Mouse (Mus musculus): ENCODE data around the gene Prdm10. TPM values are rescaled to one million over a fixed set of nuclear protein-coding genes. Genes with fewer than 3 reads are reported as not detected.

The Prdm10 gene
- polyA plus RNA-seq, 1 experiment from 2014 or later = 7.9 TPM

- 86% methylated on average over 2 of the region's 2 CpGs for WGBS
- H3K4me3 ChIP-seq = no peak overlapping the region
- no peaks in the 10 kb centered on the region for H3K27me3 ChIP-seq (ENCODE audit: insufficient read depth, poor library complexity, severe bottlenecking)
- H3K36me3 ChIP-seq = peaks cover 68% of the 10 kb centered on the region
- no peaks in the 10 kb centered on the region for H3K9me3 ChIP-seq
- DNase-seq (ENCODE audit: low spot score) = no peak
- no peak overlapping the region for H3K27ac ChIP-seq
- H3K4me1 ChIP-seq (replicated peaks) = no peaks in the 10 kb centered on the region
Observed at GRCm38 (mm10) chr9:31352716-31353115, 72.4 kb downstream of the Prdm10 start.

- 89% methylated on average over 10 of the region's 10 CpGs for WGBS
Observed at GRCm38 (mm10) chr9:31353518-31353917, 73.2 kb downstream of the Prdm10 start.

GRCm38 (mm10) chr9:31354051-31354450 lies 73.7 kb downstream of the Prdm10 start:
- 85% methylated on average over 7 of the region's 7 CpGs for WGBS
- no peak overlapping the region for H3K4me3 ChIP-seq
- no peaks in the 10 kb centered on the region for H3K9me3 ChIP-seq
- DNase-seq (ENCODE audit: low spot score) = no peak
- H3K36me3 ChIP-seq = peaks cover 77% of the 10 kb centered on the region
- H3K27ac ChIP-seq = no peak overlapping the region
- H3K4me1 ChIP-seq (replicated peaks) = no peaks in the 10 kb centered on the region
- H3K27me3 ChIP-seq (ENCODE audit: insufficient read depth, poor library complexity, severe bottlenecking) = no peaks in the 10 kb centered on the region

More at GRCm38 (mm10) chr9:31353518-31353917, 73.2 kb downstream of the Prdm10 start:
- no peaks in the 10 kb centered on the region for H3K9me3 ChIP-seq
- H3K4me1 ChIP-seq (replicated peaks) = no peaks in the 10 kb centered on the region
- H3K36me3 ChIP-seq = peaks cover 73% of the 10 kb centered on the region
- no peak overlapping the region for H3K4me3 ChIP-seq
- DNase-seq (ENCODE audit: low spot score) = no peak
- H3K27me3 ChIP-seq (ENCODE audit: insufficient read depth, poor library complexity, severe bottlenecking) = no peaks in the 10 kb centered on the region
- H3K27ac ChIP-seq = no peak overlapping the region

- Histone ChIP-seq H3K36me3 (peaks cover 76% of the 10 kb centered on the region), H3K9me3 (no peaks in the 10 kb centered on the region), H3K27ac (no peak overlapping the region), H3K27me3 (ENCODE audit: insufficient read depth, poor library complexity, severe bottlenecking) (no peaks in the 10 kb centered on the region), H3K4me3 (no peak overlapping the region), H3K4me1 (replicated peaks) (no peaks in the 10 kb centered on the region)
- WGBS = 92% methylated on average over 9 of the region's 9 CpGs
- DNase-seq (ENCODE audit: low spot score) = no peak
Observed at GRCm38 (mm10) chr9:31363698-31364609, 83.6 kb downstream of the Prdm10 start.

- 90% methylated on average over 8 of the region's 8 CpGs for WGBS
- no peaks in the 10 kb centered on the region for H3K27me3 ChIP-seq (ENCODE audit: insufficient read depth, poor library complexity, severe bottlenecking)
- peaks cover 68% of the 10 kb centered on the region for H3K36me3 ChIP-seq
- no peak overlapping the region for H3K4me3 ChIP-seq
- H3K4me1 ChIP-seq (replicated peaks) = no peaks in the 10 kb centered on the region
- H3K9me3 ChIP-seq = no peaks in the 10 kb centered on the region
- H3K27ac ChIP-seq = no peak overlapping the region
- no peak for DNase-seq (ENCODE audit: low spot score)
Observed at GRCm38 (mm10) chr9:31365086-31365485, 84.7 kb downstream of the Prdm10 start.

GRCm38 (mm10) chr9:31371740-31372139 lies 91.4 kb downstream of the Prdm10 start:
- Histone ChIP-seq H3K27ac (no peak overlapping the region), H3K9me3 (peaks cover 16% of the 10 kb centered on the region; the same call in 1 of the 2 replicates), H3K4me3 (no peak overlapping the region), H3K27me3 (ENCODE audit: insufficient read depth, poor library complexity, severe bottlenecking) (no peaks in the 10 kb centered on the region), H3K36me3 (peaks cover 63% of the 10 kb centered on the region), H3K4me1 (replicated peaks) (no peaks in the 10 kb centered on the region)
- DNase-seq (ENCODE audit: low spot score) = no peak
- 93% methylated on average over 3 of the region's 3 CpGs for WGBS

- Histone ChIP-seq H3K27me3 (ENCODE audit: insufficient read depth, poor library complexity, severe bottlenecking) (no peaks in the 10 kb centered on the region), H3K4me1 (replicated peaks) (no peaks in the 10 kb centered on the region), H3K36me3 (peaks cover 44% of the 10 kb centered on the region), H3K27ac (no peak overlapping the region), H3K9me3 (peaks cover 16% of the 10 kb centered on the region; the same call in 1 of the 2 replicates), H3K4me3 (no peak overlapping the region)
- DNase-seq (ENCODE audit: low spot score) = no peak
Observed at GRCm38 (mm10) chr9:31376661-31377060, 96.3 kb downstream of the Prdm10 start.

GRCm38 (mm10) chr9:31384786-31385499 lies 104.6 kb downstream of the Prdm10 start:
- 85% methylated on average over 17 of the region's 17 CpGs for WGBS
- Histone ChIP-seq H3K4me3 (peak overlapping the region; percentile 97), H3K27ac (no peak overlapping the region), H3K4me1 (replicated peaks) (peaks cover 28% of the 10 kb centered on the region), H3K9me3 (no peaks in the 10 kb centered on the region), H3K27me3 (ENCODE audit: insufficient read depth, poor library complexity, severe bottlenecking) (no peaks in the 10 kb centered on the region), H3K36me3 (peaks cover 17% of the 10 kb centered on the region)
- no peak for DNase-seq (ENCODE audit: low spot score)

- H3K4me1 ChIP-seq (replicated peaks) = peaks cover 28% of the 10 kb centered on the region
- WGBS = 31% methylated on average over 4 of the region's 4 CpGs
- peak overlapping the region; percentile 96 for H3K27ac ChIP-seq
- DNase-seq (ENCODE audit: low spot score) = no peak
- peak overlapping the region; percentile 97 for H3K4me3 ChIP-seq
- H3K36me3 ChIP-seq = peaks cover 22% of the 10 kb centered on the region
- H3K9me3 ChIP-seq = no peaks in the 10 kb centered on the region
- no peaks in the 10 kb centered on the region for H3K27me3 ChIP-seq (ENCODE audit: insufficient read depth, poor library complexity, severe bottlenecking)
Observed at GRCm38 (mm10) chr9:31385500-31385869, 105.1 kb downstream of the Prdm10 start.

- Histone ChIP-seq H3K27ac (peak within 1 kb of the TSS; percentile 96), H3K4me1 (replicated peaks) (peaks cover 28% of the 10 kb centered on the region), H3K4me3 (peak within 1 kb of the TSS; percentile 97), H3K27me3 (ENCODE audit: insufficient read depth, poor library complexity, severe bottlenecking) (no peaks in the 10 kb centered on the region), H3K36me3 (peaks cover 24% of the 10 kb centered on the region), H3K9me3 (no peaks in the 10 kb centered on the region)
- peak; percentile 94 for DNase-seq (ENCODE audit: low spot score)
- WGBS = under 1% methylated on average over 46 of the region's 46 CpGs
Observed at GRCm38 (mm10) chr9:31385947-31386354, 105.6 kb downstream of the Prdm10 start, which contains the start of gene Nfrkb. Gene Nfrkb (plus strand): TSS chr9:31386192.

GRCm38 (mm10) chr9:31386368-31387180 lies 106.2 kb downstream of the Prdm10 start:
- peaks cover 28% of the 10 kb centered on the region for H3K4me1 ChIP-seq (replicated peaks)
- H3K9me3 ChIP-seq = no peaks in the 10 kb centered on the region
- 11% methylated on average over 44 of the region's 44 CpGs for WGBS
- H3K4me3 ChIP-seq = peak overlapping the region; percentile 97
- peak overlapping the region; percentile 96 for H3K27ac ChIP-seq
- no peak for DNase-seq (ENCODE audit: low spot score)
- H3K27me3 ChIP-seq (ENCODE audit: insufficient read depth, poor library complexity, severe bottlenecking) = no peaks in the 10 kb centered on the region
- peaks cover 30% of the 10 kb centered on the region for H3K36me3 ChIP-seq

GRCm38 (mm10) chr9:31387206-31387605 lies 106.9 kb downstream of the Prdm10 start:
- H3K9me3 ChIP-seq = no peaks in the 10 kb centered on the region
- peaks cover 36% of the 10 kb centered on the region for H3K36me3 ChIP-seq
- DNase-seq (ENCODE audit: low spot score) = no peak
- H3K4me3 ChIP-seq = peak overlapping the region; percentile 97
- peaks cover 28% of the 10 kb centered on the region for H3K4me1 ChIP-seq (replicated peaks)
- no peak overlapping the region for H3K27ac ChIP-seq
- H3K27me3 ChIP-seq (ENCODE audit: insufficient read depth, poor library complexity, severe bottlenecking) = no peaks in the 10 kb centered on the region
- WGBS = 95% methylated on average over 5 of the region's 5 CpGs
